Mouse (Mus musculus) midbrain, embryonic 15.5 days (tissue): Measurements from ENCODE around the gene Smpd4. TPM values are rescaled to one million over a fixed set of nuclear protein-coding genes. Genes with fewer than 3 reads are reported as not detected.

Source experiments
- ATAC-seq: fragments of 200-750 bp; cut with Nextera tagmentation; replicated peaks from 2 replicates; pipeline ENCODE4 v1.8.0; 2017; ENCODE audit warnings: moderate TSS enrichment
- H3K27ac ChIP-seq: fragments of 300-500 bp; sonication (generic); 2 replicates; pipeline ENCODE4 v1.5.1; 2015; ENCODE audit warnings: mild to moderate bottlenecking, inconsistent platforms
- H3K27me3 ChIP-seq: fragments of 300-500 bp; sonication (generic); replicated peaks from 2 replicates; pipeline ENCODE4 v1.6.1; 2015; ENCODE audit warnings: inconsistent platforms
- H3K36me3 ChIP-seq: fragments of 300-500 bp; sonication (generic); replicated peaks from 2 replicates; pipeline ENCODE4 v1.6.1; 2015; ENCODE audit warnings: inconsistent platforms
- H3K4me1 ChIP-seq: fragments of 300-500 bp; sonication (generic); 2 replicates; pipeline ENCODE4 v1.6.1; 2015; ENCODE audit warnings: inconsistent platforms
- H3K4me2 ChIP-seq: fragments of 300-500 bp; sonication (generic); 2 replicates; pipeline ENCODE4 v1.6.1; 2015; ENCODE audit warnings: inconsistent platforms, mild to moderate bottlenecking, moderate library complexity
- H3K4me3 ChIP-seq: fragments of 300-500 bp; sonication (generic); 2 replicates; pipeline ENCODE4 v1.5.1; 2015; ENCODE audit warnings: mild to moderate bottlenecking, inconsistent platforms
- H3K9ac ChIP-seq: fragments of 300-500 bp; sonication (generic); 2 replicates; pipeline ENCODE4 v1.6.1; 2015; ENCODE audit warnings: mild to moderate bottlenecking, inconsistent platforms
- H3K9me3 ChIP-seq: fragments of 300-500 bp; sonication (generic); 2 replicates; pipeline ENCODE4 v1.6.1; 2016; ENCODE audit warnings: inconsistent platforms
- WGBS: fragments of 180-500 bp; shearing (Covaris S2); methylation state at CpG from one replicate; pipeline ENCODE4 v1.1.7; 2015; ENCODE audit warnings: mixed read lengths; 5-methylcytosine and 5-hydroxymethylcytosine counted together
- polyA plus RNA-seq: library from polyadenylated mRNA; unstranded; fragments of >200 nt; fragmentation: Nextera tagmentation; extraction: Ambion mirVana; gene quantifications from 2 replicates; pipeline ENCODE4 v1.2.1, GENCODE M21; 2015

The Smpd4 gene
- polyA plus RNA-seq, 1 experiment from 2014 or later = 34.7 TPM

GRCm38 (mm10) chr16:17617922-17618565 is 1.1 kb upstream of the Smpd4 start:
- peaks cover 15% of the 10 kb centered on the region for H3K4me1 ChIP-seq
- no peak overlapping the region for H3K27ac ChIP-seq
- H3K4me3 ChIP-seq = no peak overlapping the region
- no peak overlapping the region for H3K4me2 ChIP-seq
- no peak; the same call in 1 of the 2 replicates for ATAC-seq
- 0 out of 2 replicates have a peak, but pooled peaks cover 2% of the 10 kb centered on the region for H3K36me3 ChIP-seq
- H3K9me3 ChIP-seq = no peaks in the 10 kb centered on the region
- H3K27me3 ChIP-seq = no peaks in the 10 kb centered on the region
- H3K9ac ChIP-seq = no peak overlapping the region
- 16% methylated on average over 13 of the region's 13 CpGs for WGBS

- Histone ChIP-seq H3K27me3 (no peaks in the 10 kb centered on the region), H3K36me3 (peaks cover 25% of the 10 kb centered on the region; the same call in 1 of the 2 replicates), H3K27ac (no peak overlapping the region), H3K9ac (no peak overlapping the region), H3K4me2 (no peak overlapping the region), H3K4me3 (no peak overlapping the region), H3K9me3 (no peaks in the 10 kb centered on the region), H3K4me1 (peaks cover 15% of the 10 kb centered on the region)
- ATAC-seq = no peak
- 94% methylated on average over 1 of the region's 1 CpGs for WGBS
These were observed 2.8 kb downstream of the Smpd4 start for GRCm38 (mm10) chr16:17621936-17622335.

GRCm38 (mm10) chr16:17625488-17626268 is 6.5 kb downstream of the Smpd4 start:
- Histone ChIP-seq H3K4me2 (no peak overlapping the region), H3K4me1 (0 out of 2 replicates have a peak, but pooled peaks cover 3% of the 10 kb centered on the region), H3K9me3 (no peaks in the 10 kb centered on the region), H3K27ac (no peak overlapping the region), H3K27me3 (no peaks in the 10 kb centered on the region), H3K4me3 (no peak overlapping the region), H3K36me3 (peaks cover 53% of the 10 kb centered on the region), H3K9ac (no peak overlapping the region)
- ATAC-seq = peak; percentile 58; the same call in 1 of the 2 replicates
- 72% methylated on average over 8 of the region's 8 CpGs for WGBS

GRCm38 (mm10) chr16:17626269-17626555 is 7.1 kb downstream of the Smpd4 start:
- no peak overlapping the region for H3K4me3 ChIP-seq
- H3K4me1 ChIP-seq = no peaks in the 10 kb centered on the region
- H3K9me3 ChIP-seq = no peaks in the 10 kb centered on the region
- no peak overlapping the region for H3K4me2 ChIP-seq
- no peak overlapping the region for H3K9ac ChIP-seq
- peaks cover 56% of the 10 kb centered on the region for H3K36me3 ChIP-seq
- no peak for ATAC-seq
- 97% methylated on average over 5 of the region's 5 CpGs for WGBS
- H3K27me3 ChIP-seq = no peaks in the 10 kb centered on the region
- no peak overlapping the region for H3K27ac ChIP-seq

GRCm38 (mm10) chr16:17632580-17632979 is 13.4 kb downstream of the Smpd4 start:
- Histone ChIP-seq H3K36me3 (peaks cover 39% of the 10 kb centered on the region), H3K27me3 (no peaks in the 10 kb centered on the region), H3K9ac (no peak overlapping the region), H3K4me3 (no peak overlapping the region), H3K9me3 (no peaks in the 10 kb centered on the region), H3K4me2 (no peak overlapping the region), H3K4me1 (no peaks in the 10 kb centered on the region), H3K27ac (no peak overlapping the region)
- 97% methylated on average over 2 of the region's 2 CpGs for WGBS
- no peak for ATAC-seq

- Histone ChIP-seq H3K4me1 (no peaks in the 10 kb centered on the region), H3K4me2 (no peak overlapping the region), H3K27me3 (no peaks in the 10 kb centered on the region), H3K9me3 (no peaks in the 10 kb centered on the region), H3K27ac (no peak overlapping the region), H3K36me3 (peaks cover 32% of the 10 kb centered on the region), H3K9ac (no peak overlapping the region), H3K4me3 (no peak overlapping the region)
- no peak for ATAC-seq
- WGBS = 75% methylated on average over 8 of the region's 8 CpGs
These were observed 14.5 kb downstream of the Smpd4 start for GRCm38 (mm10) chr16:17633481-17634181.

GRCm38 (mm10) chr16:17636904-17637303 is 17.8 kb downstream of the Smpd4 start:
- peaks cover 44% of the 10 kb centered on the region; the same call in 1 of the 2 replicates for H3K36me3 ChIP-seq
- no peak for ATAC-seq
- H3K9ac ChIP-seq = no peak overlapping the region
- 86% methylated on average over 2 of the region's 2 CpGs for WGBS
- no peak overlapping the region for H3K27ac ChIP-seq
- no peaks in the 10 kb centered on the region for H3K9me3 ChIP-seq
- H3K4me1 ChIP-seq = no peaks in the 10 kb centered on the region
- H3K4me2 ChIP-seq = no peak overlapping the region
- H3K27me3 ChIP-seq = no peaks in the 10 kb centered on the region
- no peak overlapping the region for H3K4me3 ChIP-seq

GRCm38 (mm10) chr16:17637610-17638009 is 18.5 kb downstream of the Smpd4 start:
- Histone ChIP-seq H3K4me1 (no peaks in the 10 kb centered on the region), H3K27ac (no peak overlapping the region), H3K27me3 (no peaks in the 10 kb centered on the region), H3K36me3 (peaks cover 38% of the 10 kb centered on the region; the same call in 1 of the 2 replicates), H3K4me3 (no peak overlapping the region), H3K9me3 (no peaks in the 10 kb centered on the region), H3K4me2 (no peak overlapping the region), H3K9ac (no peak overlapping the region)
- 81% methylated on average over 2 of the region's 2 CpGs for WGBS
- no peak for ATAC-seq

- Histone ChIP-seq H3K4me1 (no peaks in the 10 kb centered on the region), H3K9me3 (no peaks in the 10 kb centered on the region), H3K4me3 (no peak overlapping the region), H3K27ac (no peak overlapping the region), H3K9ac (no peak overlapping the region), H3K27me3 (no peaks in the 10 kb centered on the region), H3K36me3 (peaks cover 38% of the 10 kb centered on the region; the same call in 1 of the 2 replicates), H3K4me2 (no peak overlapping the region)
- no peak for ATAC-seq
- WGBS = 92% methylated on average over 9 of the region's 9 CpGs
These were observed 19.0 kb downstream of the Smpd4 start for GRCm38 (mm10) chr16:17638036-17638628.

- Histone ChIP-seq H3K36me3 (peaks cover 33% of the 10 kb centered on the region; the same call in 1 of the 2 replicates), H3K27me3 (no peaks in the 10 kb centered on the region), H3K27ac (no peak overlapping the region), H3K4me3 (no peak overlapping the region), H3K9me3 (no peaks in the 10 kb centered on the region), H3K4me1 (no peaks in the 10 kb centered on the region), H3K4me2 (no peak overlapping the region), H3K9ac (no peak overlapping the region)
- ATAC-seq = no peak
- 88% methylated on average over 3 of the region's 3 CpGs for WGBS
These were observed 19.9 kb downstream of the Smpd4 start for GRCm38 (mm10) chr16:17639081-17639480.

GRCm38 (mm10) chr16:17639951-17640350 is 20.8 kb downstream of the Smpd4 start:
- 94% methylated on average over 6 of the region's 6 CpGs for WGBS
- no peaks in the 10 kb centered on the region for H3K27me3 ChIP-seq
- ATAC-seq = no peak
- no peak overlapping the region for H3K4me2 ChIP-seq
- H3K4me3 ChIP-seq = no peak overlapping the region
- peaks cover 33% of the 10 kb centered on the region; the same call in 1 of the 2 replicates for H3K36me3 ChIP-seq
- no peaks in the 10 kb centered on the region for H3K4me1 ChIP-seq
- no peaks in the 10 kb centered on the region for H3K9me3 ChIP-seq
- H3K27ac ChIP-seq = no peak overlapping the region
- H3K9ac ChIP-seq = no peak overlapping the region

- H3K4me3 ChIP-seq = no peak overlapping the region
- H3K4me2 ChIP-seq = no peak overlapping the region
- H3K4me1 ChIP-seq = no peaks in the 10 kb centered on the region
- H3K36me3 ChIP-seq = peaks cover 33% of the 10 kb centered on the region; the same call in 1 of the 2 replicates
- no peak overlapping the region for H3K9ac ChIP-seq
- H3K9me3 ChIP-seq = no peaks in the 10 kb centered on the region
- ATAC-seq = no peak
- H3K27ac ChIP-seq = no peak overlapping the region
- H3K27me3 ChIP-seq = no peaks in the 10 kb centered on the region
- WGBS = 88% methylated on average over 9 of the region's 9 CpGs
These were observed 21.6 kb downstream of the Smpd4 start for GRCm38 (mm10) chr16:17640706-17641105.
